Mouse (Mus musculus): ENCODE results near the gene Uap1. TPM values are rescaled to one million over a fixed set of nuclear protein-coding genes. Genes with fewer than 3 reads are reported as not detected.

Uap1 gene
- polyA plus RNA-seq (2014; fragmentation: Nextera tagmentation; extraction: Ambion mirVana): 66.2 and 71.9 TPM in 2 replicates

DNA sequence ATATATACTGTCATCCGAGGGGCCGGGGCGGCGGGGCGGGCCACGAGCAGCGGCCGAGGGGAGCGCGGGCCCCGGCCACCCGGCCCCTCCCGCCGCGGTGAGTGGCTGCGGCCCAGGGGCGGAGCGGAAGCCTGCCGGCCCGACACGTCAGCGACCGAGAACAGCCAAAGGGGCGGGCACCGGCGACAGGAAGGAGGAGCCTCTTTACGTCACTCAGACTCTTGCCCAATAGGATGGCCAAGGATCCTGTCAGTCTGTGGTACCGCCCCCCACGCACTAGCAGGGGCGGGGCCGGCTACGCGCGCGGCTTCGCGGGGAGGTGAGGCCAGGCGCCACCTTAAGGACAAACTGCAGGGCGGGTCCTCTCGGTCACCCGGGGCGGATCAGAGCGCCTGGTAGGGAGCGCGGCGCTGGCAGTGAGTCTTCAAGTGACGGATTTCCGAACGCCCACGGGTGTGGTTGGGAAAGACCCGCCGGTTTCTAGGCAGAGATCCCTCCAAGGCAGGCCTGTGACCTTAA, at the start of gene Uap1:
TSS of gene Uap1 (minus strand) at position 144 of the 519 bp plus-strand sequence.
- H3K4me2 ChIP-seq (ENCODE audit: low read depth): peak within 1 kb of the TSS; percentile 76
- peak within 1 kb of the TSS; percentile 66 for H3K4me3 ChIP-seq (ENCODE audit: low read depth, low read length)
- peak; percentile 99 for ATAC-seq (ENCODE audit: insufficient read depth, low FRiP score, low TSS enrichment)
- H3K36me3 ChIP-seq (ENCODE audit: control insufficient read depth, insufficient read depth, low read length): no peaks in the 10 kb centered on the region
- H3K27ac ChIP-seq (ENCODE audit: low read depth, low read length): peak within 1 kb of the TSS; percentile 82
- H3K9me3 ChIP-seq (ENCODE audit: control insufficient read depth, low read length): no peaks in the 10 kb centered on the region
- H3K9ac ChIP-seq (ENCODE audit: low read length): peak within 1 kb of the TSS; percentile 76
- H3K4me1 ChIP-seq (ENCODE audit: control insufficient read depth, insufficient read depth, low read length): peaks cover 3% of the 10 kb centered on the region; the same call in 1 of the 2 replicates
- peak; percentile 97 for DNase-seq (ENCODE audit: low spot score)
- no peaks in the 10 kb centered on the region for H3K27me3 ChIP-seq (ENCODE audit: control insufficient read depth, insufficient read depth, low read length)
- whole genome bisulfite sequencing: under 1% methylated on average over 52 of the region's 52 CpGs

DNA sequence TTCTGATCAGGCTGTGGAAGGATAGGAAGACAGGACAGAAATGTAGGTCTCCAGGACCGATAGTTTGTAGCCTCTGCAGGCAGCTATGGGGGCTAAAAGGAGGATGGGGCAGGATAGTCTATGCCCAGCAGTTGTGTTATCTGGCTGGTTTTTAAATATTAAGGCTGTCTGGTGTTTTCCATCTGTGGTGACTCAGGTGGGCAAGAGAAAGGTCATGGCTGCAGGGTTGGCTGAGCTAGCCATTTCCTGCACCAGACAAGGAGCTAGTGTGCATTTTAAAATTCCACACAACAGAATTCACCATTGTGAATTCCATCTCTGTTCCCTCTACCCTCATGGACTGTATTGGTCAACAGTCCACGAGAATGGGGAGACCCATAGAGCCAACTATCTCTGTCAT, 48.5 kb upstream of the Uap1 start:
- no peak overlapping the region for H3K4me2 ChIP-seq (ENCODE audit: low read depth)
- H3K4me1 ChIP-seq (ENCODE audit: control insufficient read depth, insufficient read depth, low read length): no peaks in the 10 kb centered on the region
- 82% methylated on average over 2 of the region's 2 CpGs for WGBS
- H3K27me3 ChIP-seq (ENCODE audit: control insufficient read depth, insufficient read depth, low read length): no peaks in the 10 kb centered on the region
- no peak overlapping the region for H3K4me3 ChIP-seq (ENCODE audit: low read depth, low read length)
- ATAC-seq (ENCODE audit: insufficient read depth, low FRiP score, low TSS enrichment): no peak
- H3K36me3 ChIP-seq (ENCODE audit: control insufficient read depth, insufficient read depth, low read length): no peaks in the 10 kb centered on the region
- no peaks in the 10 kb centered on the region for H3K9me3 ChIP-seq (ENCODE audit: control insufficient read depth, low read length)
- no peak overlapping the region for H3K9ac ChIP-seq (ENCODE audit: low read length)
- no peak for DNase-seq (ENCODE audit: low spot score)
- H3K27ac ChIP-seq (ENCODE audit: low read depth, low read length): no peak overlapping the region

DNA sequence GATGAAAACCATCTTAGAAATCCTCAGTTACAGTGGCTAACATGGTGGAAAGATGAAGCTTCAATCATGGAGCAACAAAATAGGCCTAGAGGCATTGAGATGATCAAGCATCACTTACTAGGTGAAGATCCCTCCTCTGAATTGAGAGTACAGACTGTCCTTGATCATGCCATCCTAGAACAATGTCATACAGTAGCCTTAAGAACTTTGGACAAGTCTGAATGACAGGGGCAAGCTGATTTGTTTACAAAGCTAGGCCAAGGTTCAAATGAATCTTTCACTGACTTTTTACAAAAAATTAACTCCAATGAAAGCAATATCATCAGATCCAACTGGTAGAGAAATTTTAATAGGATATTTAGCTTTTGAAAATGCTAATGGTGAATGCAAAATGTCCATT, 45.6 kb upstream of the Uap1 start:
- Histone ChIP-seq H3K9me3 (ENCODE audit: control insufficient read depth, low read length) (no peaks in the 10 kb centered on the region), H3K4me2 (ENCODE audit: low read depth) (no peak overlapping the region), H3K4me3 (ENCODE audit: low read depth, low read length) (no peak overlapping the region), H3K27me3 (ENCODE audit: control insufficient read depth, insufficient read depth, low read length) (no peaks in the 10 kb centered on the region), H3K9ac (ENCODE audit: low read length) (no peak overlapping the region), H3K36me3 (ENCODE audit: control insufficient read depth, insufficient read depth, low read length) (no peaks in the 10 kb centered on the region), H3K4me1 (ENCODE audit: control insufficient read depth, insufficient read depth, low read length) (no peaks in the 10 kb centered on the region), H3K27ac (ENCODE audit: low read depth, low read length) (no peak overlapping the region)
- DNase-seq (ENCODE audit: low spot score) (no peak), ATAC-seq (ENCODE audit: insufficient read depth, low FRiP score, low TSS enrichment) (no peak)

DNA sequence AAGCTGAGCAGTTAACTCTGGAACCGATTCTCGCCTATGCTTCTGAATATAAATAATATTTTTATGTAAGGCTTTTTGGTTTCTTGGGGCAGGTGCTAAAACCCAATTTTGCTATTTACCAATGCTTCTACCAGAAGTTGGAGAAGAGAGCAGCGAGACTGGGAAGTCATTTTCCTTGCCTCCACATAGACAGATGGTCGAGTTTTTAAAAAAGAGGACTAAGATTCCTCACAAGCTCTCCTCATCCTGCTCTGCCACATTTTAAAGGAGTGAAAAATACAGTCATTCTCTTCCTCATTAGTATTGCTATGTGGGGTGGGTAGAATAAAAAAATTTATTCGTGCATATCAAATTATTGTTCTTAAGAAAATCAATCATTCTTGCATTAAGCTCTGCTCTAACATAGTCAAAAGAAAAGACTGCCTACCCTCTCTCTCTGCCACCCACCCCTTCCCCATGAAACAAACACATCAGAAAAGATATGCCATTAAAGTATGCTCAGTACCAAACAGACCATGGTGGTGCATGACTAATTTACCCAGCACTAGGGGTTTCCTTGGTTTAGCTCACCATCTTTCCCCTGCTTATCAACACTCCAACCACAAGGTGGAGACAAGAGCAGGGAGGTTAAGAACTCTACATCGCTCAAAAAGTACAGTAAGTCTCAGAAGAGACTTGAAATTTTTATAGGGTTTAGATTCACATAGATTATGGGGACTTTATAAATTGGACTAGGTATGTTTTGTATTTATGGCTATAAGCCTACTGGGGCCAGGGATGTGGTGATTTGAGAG, 43.5 kb upstream of the Uap1 start:
- H3K4me1 ChIP-seq (ENCODE audit: control insufficient read depth, insufficient read depth, low read length): 0 out of 2 replicates have a peak, but pooled peaks cover 3% of the 10 kb centered on the region
- no peak overlapping the region for H3K4me2 ChIP-seq (ENCODE audit: low read depth)
- DNase-seq (ENCODE audit: low spot score): no peak
- H3K36me3 ChIP-seq (ENCODE audit: control insufficient read depth, insufficient read depth, low read length): no peaks in the 10 kb centered on the region
- H3K4me3 ChIP-seq (ENCODE audit: low read depth, low read length): no peak overlapping the region
- no peak overlapping the region for H3K27ac ChIP-seq (ENCODE audit: low read depth, low read length)
- no peak overlapping the region for H3K9ac ChIP-seq (ENCODE audit: low read length)
- H3K9me3 ChIP-seq (ENCODE audit: control insufficient read depth, low read length): no peaks in the 10 kb centered on the region
- WGBS: 81% methylated on average over 6 of the region's 6 CpGs
- ATAC-seq (ENCODE audit: insufficient read depth, low FRiP score, low TSS enrichment): no peak
- no peaks in the 10 kb centered on the region for H3K27me3 ChIP-seq (ENCODE audit: control insufficient read depth, insufficient read depth, low read length)

DNA sequence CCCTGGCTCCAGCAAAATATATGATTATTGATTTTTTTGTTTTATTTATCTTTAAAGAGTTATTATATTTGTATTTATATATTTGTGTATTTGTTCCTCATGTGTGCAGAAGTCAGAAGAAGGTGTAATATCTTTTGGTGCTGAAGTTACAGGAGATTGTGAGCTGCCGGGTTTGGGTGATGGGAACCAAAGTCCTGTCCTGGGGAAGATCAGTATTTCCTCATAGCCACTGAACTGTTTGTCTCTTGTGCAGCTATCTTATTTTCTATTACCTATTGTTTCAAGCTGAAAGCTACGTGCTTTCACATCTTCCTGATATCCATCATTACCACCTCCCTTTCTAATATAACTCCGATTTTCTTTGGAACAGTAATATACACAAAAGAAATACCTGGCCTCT, 40.8 kb upstream of the Uap1 start:
- Histone ChIP-seq H3K9me3 (ENCODE audit: control insufficient read depth, low read length) (no peaks in the 10 kb centered on the region), H3K27ac (ENCODE audit: low read depth, low read length) (no peak overlapping the region), H3K4me1 (ENCODE audit: control insufficient read depth, insufficient read depth, low read length) (0 out of 2 replicates have a peak, but pooled peaks cover 3% of the 10 kb centered on the region), H3K4me2 (ENCODE audit: low read depth) (peak overlapping the region; percentile 27; the same call in 1 of the 2 replicates), H3K27me3 (ENCODE audit: control insufficient read depth, insufficient read depth, low read length) (no peaks in the 10 kb centered on the region), H3K4me3 (ENCODE audit: low read depth, low read length) (peak overlapping the region; percentile 92), H3K36me3 (ENCODE audit: control insufficient read depth, insufficient read depth, low read length) (no peaks in the 10 kb centered on the region; the same call in 1 of the 2 replicates), H3K9ac (ENCODE audit: low read length) (no peak overlapping the region)
- DNase-seq (ENCODE audit: low spot score): no peak
- no peak for ATAC-seq (ENCODE audit: insufficient read depth, low FRiP score, low TSS enrichment)
- WGBS: 72% methylated on average over 3 of the region's 3 CpGs

DNA sequence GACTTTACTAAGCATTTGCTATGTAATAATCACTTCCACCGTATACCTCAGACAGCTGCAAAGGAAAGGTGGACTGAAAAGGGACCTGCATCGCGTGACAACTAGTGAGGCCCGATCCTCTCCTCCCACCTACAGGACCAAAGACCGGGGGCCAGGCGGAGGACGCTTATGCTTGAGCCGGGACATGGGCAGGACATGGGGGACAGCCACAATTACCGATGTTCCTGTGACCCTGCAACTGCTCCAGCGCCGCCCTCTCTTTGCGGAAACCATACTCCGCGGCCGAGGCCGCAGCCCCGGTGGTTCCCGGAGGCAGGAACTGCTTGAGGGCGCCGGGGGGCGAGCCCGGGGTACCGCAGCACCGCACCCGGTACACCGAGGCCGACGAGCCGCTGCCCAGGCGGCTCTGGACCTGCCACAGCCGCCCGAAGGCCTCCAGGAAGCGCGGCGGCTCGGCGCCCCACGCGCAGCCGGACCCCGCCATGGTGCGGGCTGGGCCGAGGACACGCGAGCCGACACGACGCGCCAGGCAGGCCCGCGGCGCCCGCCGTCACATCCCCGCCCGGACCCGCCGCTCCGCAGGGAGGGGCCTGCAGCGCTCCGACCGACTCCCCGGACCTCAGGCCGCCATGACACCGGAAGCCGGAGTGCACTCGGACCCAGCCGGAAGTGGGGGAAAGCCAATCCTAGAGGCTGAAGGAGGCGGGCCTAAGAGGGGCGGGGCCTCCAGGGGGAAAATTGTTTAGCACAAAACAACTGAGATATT, 40.2 kb upstream of the Uap1 start, which contains the start of gene Uhmk1:
TSS of gene Uhmk1 (minus strand) at position 641 of the 766 bp plus-strand sequence.
- peak within 1 kb of the TSS; percentile 92 for H3K4me3 ChIP-seq (ENCODE audit: low read depth, low read length)
- peak within 1 kb of the TSS; percentile 73; the same call in 1 of the 2 replicates for H3K27ac ChIP-seq (ENCODE audit: low read depth, low read length)
- H3K9ac ChIP-seq (ENCODE audit: low read length): peak within 1 kb of the TSS; percentile 91
- H3K9me3 ChIP-seq (ENCODE audit: control insufficient read depth, low read length): no peaks in the 10 kb centered on the region
- under 1% methylated on average over 63 of the region's 70 CpGs for whole genome bisulfite sequencing
- ATAC-seq (ENCODE audit: insufficient read depth, low FRiP score, low TSS enrichment) (peak; percentile 99), DNase-seq (ENCODE audit: low spot score) (peak; percentile 90)
- no peaks in the 10 kb centered on the region for H3K27me3 ChIP-seq (ENCODE audit: control insufficient read depth, insufficient read depth, low read length)
- H3K4me2 ChIP-seq (ENCODE audit: low read depth): peak within 1 kb of the TSS; percentile 74
- H3K4me1 ChIP-seq (ENCODE audit: control insufficient read depth, insufficient read depth, low read length): 0 out of 2 replicates have a peak, but pooled peaks cover 3% of the 10 kb centered on the region
- H3K36me3 ChIP-seq (ENCODE audit: control insufficient read depth, insufficient read depth, low read length): no peaks in the 10 kb centered on the region; the same call in 1 of the 2 replicates

DNA sequence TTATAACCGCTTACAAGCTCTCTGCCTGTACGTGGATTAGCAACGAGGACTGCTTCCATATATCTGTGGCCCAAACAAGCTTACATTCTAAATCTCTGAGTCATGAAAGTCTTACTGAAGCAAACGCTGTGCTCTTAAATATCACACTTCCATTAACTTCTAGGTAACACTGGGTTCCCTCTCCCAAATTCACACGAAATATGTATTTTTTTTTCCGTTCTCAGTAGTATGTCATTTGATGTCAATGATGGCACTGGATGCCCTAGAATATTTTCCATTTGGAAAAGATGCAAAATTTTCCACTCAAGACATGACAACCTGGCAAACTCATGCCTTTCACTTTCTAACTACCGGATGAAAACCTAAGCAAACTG, 39.6 kb upstream of the Uap1 start:
- WGBS: 51% methylated on average over 7 of the region's 7 CpGs
- 0 out of 2 replicates have a peak, but pooled peaks cover 3% of the 10 kb centered on the region for H3K4me1 ChIP-seq (ENCODE audit: control insufficient read depth, insufficient read depth, low read length)
- H3K9ac ChIP-seq (ENCODE audit: low read length): peak overlapping the region; percentile 91
- no peaks in the 10 kb centered on the region; the same call in 1 of the 2 replicates for H3K36me3 ChIP-seq (ENCODE audit: control insufficient read depth, insufficient read depth, low read length)
- no peak for DNase-seq (ENCODE audit: low spot score)
- H3K27ac ChIP-seq (ENCODE audit: low read depth, low read length): no peak overlapping the region
- H3K4me2 ChIP-seq (ENCODE audit: low read depth): peak overlapping the region; percentile 74
- H3K27me3 ChIP-seq (ENCODE audit: control insufficient read depth, insufficient read depth, low read length): no peaks in the 10 kb centered on the region
- peak overlapping the region; percentile 92 for H3K4me3 ChIP-seq (ENCODE audit: low read depth, low read length)
- no peaks in the 10 kb centered on the region for H3K9me3 ChIP-seq (ENCODE audit: control insufficient read depth, low read length)
- no peak for ATAC-seq (ENCODE audit: insufficient read depth, low FRiP score, low TSS enrichment)

DNA sequence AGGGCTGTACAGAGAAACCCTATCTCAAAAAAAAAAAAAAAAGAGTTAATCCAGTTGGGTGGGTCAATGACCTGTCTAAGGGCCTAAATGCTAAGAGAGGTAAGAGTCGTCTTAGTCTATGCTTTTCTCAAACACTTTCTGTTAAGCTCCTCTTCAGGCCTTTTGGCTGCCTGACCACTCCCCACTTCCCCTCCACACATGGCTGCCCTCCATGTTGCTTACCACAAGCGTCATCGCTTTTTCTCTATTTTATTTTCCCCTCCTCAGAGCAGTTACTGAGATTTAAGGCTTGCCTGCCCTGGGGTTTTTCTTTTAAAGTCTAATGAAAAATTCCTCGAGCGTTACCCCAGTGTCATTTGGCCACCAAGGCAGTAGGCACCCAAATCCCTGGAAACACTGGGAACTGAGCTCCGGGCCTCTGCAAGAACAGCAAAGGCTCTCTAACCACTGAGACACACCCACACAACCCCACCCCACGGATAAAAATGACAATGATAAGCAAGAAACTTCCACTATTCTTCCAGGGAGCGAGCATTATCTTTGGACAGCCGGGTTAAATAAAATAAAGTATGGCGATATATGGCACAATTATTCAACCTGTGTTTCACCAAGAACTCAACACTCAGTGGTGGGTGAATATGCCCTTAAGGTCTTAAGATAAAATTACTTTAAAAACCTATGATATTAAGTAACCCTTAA, 38.6 kb upstream of the Uap1 start:
- Histone ChIP-seq H3K9me3 (ENCODE audit: control insufficient read depth, low read length) (no peaks in the 10 kb centered on the region), H3K4me2 (ENCODE audit: low read depth) (no peak overlapping the region), H3K27ac (ENCODE audit: low read depth, low read length) (no peak overlapping the region), H3K4me1 (ENCODE audit: control insufficient read depth, insufficient read depth, low read length) (0 out of 2 replicates have a peak, but pooled peaks cover 3% of the 10 kb centered on the region), H3K36me3 (ENCODE audit: control insufficient read depth, insufficient read depth, low read length) (no peaks in the 10 kb centered on the region; the same call in 1 of the 2 replicates), H3K27me3 (ENCODE audit: control insufficient read depth, insufficient read depth, low read length) (no peaks in the 10 kb centered on the region), H3K9ac (ENCODE audit: low read length) (no peak overlapping the region), H3K4me3 (ENCODE audit: low read depth, low read length) (no peak overlapping the region)
- WGBS: 93% methylated on average over 10 of the region's 10 CpGs
- DNase-seq (ENCODE audit: low spot score) (no peak), ATAC-seq (ENCODE audit: insufficient read depth, low FRiP score, low TSS enrichment) (no peak)
